Mouse (Mus musculus) spleen, adult 2 months (tissue): ENCODE data around the gene Wwox. TPM values are rescaled to one million over a fixed set of nuclear protein-coding genes. Genes with fewer than 3 reads are reported as not detected.

Source experiments
- DNase-seq, 2 experiments: peaks; one replicate each; pipeline versions ENCODE4 v3.0.0 to v3.0.0-alpha.2; 2012 to 2021; ENCODE audit warnings: low spot score in 2 of 2, low read depth in 1 of 2
- H3K27ac ChIP-seq: fragments of 200-500 bp; 2 replicates; pipeline ENCODE4 v1.5.1; 2012; ENCODE audit warnings: low read length, inconsistent platforms; ENCODE audit not compliant: insufficient read depth
- H3K27me3 ChIP-seq: fragments of 200-500 bp; 2 replicates; pipeline ENCODE4 v1.6.1; 2012; ENCODE audit warnings: mild to moderate bottlenecking, moderate library complexity, low read length, inconsistent platforms; ENCODE audit not compliant: control insufficient read depth, insufficient read depth
- H3K36me3 ChIP-seq: fragments of 200-500 bp; 2 replicates; pipeline ENCODE4 v1.6.1; 2012; ENCODE audit warnings: mild to moderate bottlenecking, low read length, inconsistent platforms; ENCODE audit not compliant: control insufficient read depth, insufficient read depth
- H3K4me1 ChIP-seq: fragments of 200-500 bp; 2 replicates; pipeline ENCODE4 v1.6.1; 2011; ENCODE audit warnings: inconsistent platforms; ENCODE audit not compliant: control insufficient read depth, insufficient read depth, insufficient read length
- H3K4me3 ChIP-seq: fragments of 200-500 bp; 2 replicates; pipeline ENCODE4 v1.5.1; 2011; ENCODE audit warnings: mild to moderate bottlenecking, inconsistent platforms; ENCODE audit not compliant: insufficient read depth, insufficient read length; ENCODE audit errors: extremely low read depth
- CTCF ChIP-seq: fragments of 200-500 bp; IDR thresholded peaks from 2 replicates; pipeline ENCODE4 v1.5.1; 2011; ENCODE audit warnings: mild to moderate bottlenecking, inconsistent platforms; ENCODE audit not compliant: insufficient read depth, insufficient read length, insufficient replicate concordance; ENCODE audit errors: extremely low read depth
- POLR2A ChIP-seq: fragments of 200-500 bp; IDR thresholded peaks from 2 replicates; pipeline ENCODE4 v1.6.1; 2011; ENCODE audit warnings: low read depth, low read length, inconsistent platforms
- WGBS: fragments of 180-500 bp; shearing (Covaris S2); methylation state at CpG from one replicate; pipeline ENCODE4 v1.1.7; 2018; 5-methylcytosine and 5-hydroxymethylcytosine counted together
- polyA plus RNA-seq: library from polyadenylated mRNA; depleted of rRNA; stranded (reverse); fragments of >200 nt; gene quantifications from 2 replicates; pipeline ENCODE4 v1.2.3, GENCODE M21; 2012

Wwox gene
- polyA plus RNA-seq, 1 experiment = 3.8 TPM

GRCm38 (mm10) chr8:114839998-114840397 lies 400.5 kb downstream of the Wwox start:
- Histone ChIP-seq H3K36me3 (no peaks in the 10 kb centered on the region), H3K27me3 (no peaks in the 10 kb centered on the region), H3K4me3 (no peak overlapping the region), H3K27ac (no peak overlapping the region), H3K4me1 (no peaks in the 10 kb centered on the region)
- TF ChIP-seq CTCF (no peak), POLR2A (no peak)
- WGBS = 65% methylated on average over 10 of the region's 10 CpGs
- DNase-seq = no peak

DNA sequence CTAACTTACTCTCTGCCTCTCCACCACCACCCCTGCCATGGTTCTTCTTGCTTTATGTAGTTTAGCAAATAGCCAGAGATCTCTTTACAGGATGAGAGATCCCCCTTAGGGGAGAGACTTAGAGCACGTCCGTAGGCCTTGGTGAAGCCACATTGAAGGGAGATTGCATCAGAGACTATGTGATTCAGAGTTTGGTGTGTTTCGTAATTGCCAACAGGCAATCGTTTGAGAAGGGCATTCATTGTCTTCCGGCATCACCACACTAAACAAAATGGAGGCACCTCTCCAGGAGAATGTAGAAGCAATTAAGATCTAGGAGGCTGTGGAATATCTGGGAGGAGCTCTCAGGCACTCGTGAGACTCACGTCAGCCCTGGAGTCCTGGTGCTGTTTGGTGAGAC lies 408.2 kb downstream of the Wwox start:
- H3K27ac ChIP-seq = no peak overlapping the region
- no peaks in the 10 kb centered on the region for H3K4me1 ChIP-seq
- H3K4me3 ChIP-seq = no peak overlapping the region
- H3K27me3 ChIP-seq = no peaks in the 10 kb centered on the region
- 90% methylated on average over 7 of the region's 7 CpGs for WGBS
- H3K36me3 ChIP-seq = no peaks in the 10 kb centered on the region
- DNase-seq = no peak
- TF ChIP-seq POLR2A (no peak), CTCF (no peak)

DNA sequence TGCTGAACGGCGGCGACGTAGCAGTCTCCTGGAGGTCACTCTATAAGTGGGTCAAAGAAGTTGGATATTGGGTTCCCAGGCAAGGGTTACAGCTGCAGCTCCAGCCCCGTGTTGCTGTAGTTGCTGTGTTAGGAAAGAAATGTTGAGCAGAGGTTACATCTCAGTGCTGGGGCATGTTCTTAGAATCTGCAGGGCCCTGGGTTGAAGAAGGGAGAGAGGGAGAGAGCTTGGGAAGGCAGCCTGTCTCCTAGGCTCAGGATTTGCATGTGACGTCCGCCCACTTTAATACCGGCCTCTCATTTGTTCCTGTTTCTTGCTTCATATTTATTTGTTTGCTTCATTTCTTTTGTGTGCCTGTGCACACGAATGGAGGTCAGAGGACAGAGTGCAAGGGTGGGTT lies 410.0 kb downstream of the Wwox start:
- H3K36me3 ChIP-seq = no peaks in the 10 kb centered on the region
- H3K4me1 ChIP-seq = no peaks in the 10 kb centered on the region
- H3K4me3 ChIP-seq = no peak overlapping the region
- H3K27ac ChIP-seq = no peak overlapping the region
- WGBS = 87% methylated on average over 9 of the region's 9 CpGs
- TF ChIP-seq CTCF (no peak), POLR2A (no peak)
- no peak for DNase-seq
- H3K27me3 ChIP-seq = no peaks in the 10 kb centered on the region

DNA sequence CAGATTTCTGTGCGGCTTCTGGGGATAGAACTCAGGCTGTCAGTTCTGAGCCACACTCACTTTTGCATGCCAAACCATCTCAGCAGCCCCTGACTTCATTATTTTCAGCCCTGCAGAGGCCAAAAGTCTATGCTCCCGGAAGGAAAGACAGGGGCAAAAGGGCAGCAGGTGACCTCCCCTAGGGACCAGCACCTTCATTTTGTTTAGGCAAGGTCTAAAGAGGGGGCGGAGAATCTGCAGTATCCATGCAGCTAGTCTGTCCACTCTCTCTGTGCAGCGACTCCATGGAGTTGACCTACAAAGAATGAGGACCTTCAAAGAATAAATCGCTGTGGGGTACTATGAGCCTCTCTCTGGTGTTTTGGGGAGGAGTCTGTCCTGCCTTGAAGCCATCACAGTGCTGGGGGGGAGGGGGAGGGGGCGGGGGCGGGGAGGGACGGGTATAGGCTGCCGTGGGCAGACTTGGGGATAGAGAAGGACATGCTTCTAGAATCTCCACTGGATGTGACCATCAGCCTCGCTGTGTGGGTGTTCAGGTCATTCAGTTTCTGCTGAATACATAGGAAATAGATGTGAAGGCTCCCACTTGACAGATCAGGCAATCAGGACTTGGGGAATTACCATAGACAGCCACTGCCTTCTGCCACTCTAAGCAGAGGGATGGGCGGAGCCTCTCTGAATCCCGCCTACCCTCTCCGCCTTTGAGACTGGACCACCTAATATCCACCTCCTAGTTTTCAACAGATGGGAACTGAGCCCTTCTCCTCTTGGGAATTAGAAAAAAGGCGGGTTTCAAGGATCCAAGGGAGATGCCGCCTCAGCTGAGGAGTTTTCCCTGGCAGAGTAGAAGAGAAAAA lies 410.8 kb downstream of the Wwox start:
- no peak for TF ChIP-seq CTCF
- TF ChIP-seq POLR2A = no peak
- Histone ChIP-seq H3K4me1 (no peaks in the 10 kb centered on the region), H3K27me3 (no peaks in the 10 kb centered on the region), H3K4me3 (no peak overlapping the region), H3K36me3 (no peaks in the 10 kb centered on the region), H3K27ac (no peak overlapping the region)
- WGBS = 75% methylated on average over 15 of the region's 15 CpGs
- no peak for DNase-seq

DNA sequence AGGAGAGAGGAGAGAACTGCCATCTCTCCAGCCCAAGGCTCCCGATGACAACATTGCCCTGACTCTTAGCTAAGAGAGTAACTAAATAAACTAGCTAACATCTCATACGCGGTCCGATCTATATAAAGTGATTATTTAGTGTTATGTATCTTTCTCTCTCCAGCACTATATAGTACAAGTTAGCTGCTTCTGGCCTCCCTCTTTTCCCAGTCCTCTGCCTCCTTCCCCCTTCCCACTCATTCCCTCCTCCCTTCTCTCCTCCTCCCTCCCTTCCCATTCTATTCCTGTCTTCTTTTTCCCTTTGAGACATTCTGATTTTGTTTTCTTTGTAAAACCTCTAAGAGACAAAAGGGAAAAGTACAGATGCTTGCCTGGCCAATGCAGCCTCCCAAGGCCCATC lies 414.3 kb downstream of the Wwox start:
- Histone ChIP-seq H3K27me3 (no peaks in the 10 kb centered on the region), H3K4me3 (no peak overlapping the region), H3K4me1 (no peaks in the 10 kb centered on the region), H3K36me3 (no peaks in the 10 kb centered on the region), H3K27ac (no peak overlapping the region)
- DNase-seq = no peak
- WGBS = 98% methylated on average over 4 of the region's 4 CpGs
- no peak for TF ChIP-seq CTCF
- no peak for TF ChIP-seq POLR2A

DNA sequence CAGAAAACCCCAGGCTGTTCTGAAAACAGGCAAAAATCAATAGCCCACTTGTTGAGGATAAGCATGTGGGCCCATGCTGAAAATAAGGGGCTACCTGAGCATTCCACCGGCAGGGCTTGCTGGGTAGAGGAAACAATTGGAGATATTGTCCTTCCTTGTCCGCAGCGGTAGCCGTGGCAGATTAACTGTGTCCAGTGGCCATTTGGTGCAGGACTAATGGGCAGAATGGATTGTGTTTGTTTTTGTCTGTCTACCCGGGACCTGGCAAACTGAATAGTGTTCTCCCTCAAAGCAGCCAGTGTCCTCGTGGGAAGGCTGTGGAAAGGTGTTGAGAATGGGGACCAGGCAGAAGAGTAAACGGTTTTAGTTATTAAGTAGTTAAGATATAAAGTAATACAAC lies 416.4 kb downstream of the Wwox start:
- 91% methylated on average over 7 of the region's 7 CpGs for WGBS

GRCm38 (mm10) chr8:114865911-114866310 lies 426.5 kb downstream of the Wwox start:
- Histone ChIP-seq H3K27ac (no peak overlapping the region), H3K27me3 (no peaks in the 10 kb centered on the region), H3K4me1 (no peaks in the 10 kb centered on the region), H3K36me3 (no peaks in the 10 kb centered on the region), H3K4me3 (no peak overlapping the region)
- DNase-seq = no peak
- 89% methylated on average over 3 of the region's 3 CpGs for WGBS
- no peak for TF ChIP-seq POLR2A

More for the DNA sequence above, 416.4 kb downstream of the Wwox start:
- Histone ChIP-seq H3K27ac (no peak overlapping the region), H3K4me1 (no peaks in the 10 kb centered on the region), H3K27me3 (no peaks in the 10 kb centered on the region), H3K4me3 (no peak overlapping the region), H3K36me3 (no peaks in the 10 kb centered on the region)
- no peak for DNase-seq
- TF ChIP-seq POLR2A = no peak
- no peak for TF ChIP-seq CTCF
